Mouse (Mus musculus): ENCODE measurements around the gene Hunk. TPM values are rescaled to one million over a fixed set of nuclear protein-coding genes. Genes with fewer than 3 reads are reported as not detected.

The Hunk gene
- polyA plus RNA-seq, 1 experiment: 5.7 TPM

GRCm38 (mm10) chr16:90483341-90483740 lies 97.5 kb downstream of the Hunk start:
- Histone ChIP-seq H3K27ac (ENCODE audit: control insufficient read depth, insufficient read depth, low read depth, low read length) (no peak overlapping the region), H3K27me3 (ENCODE audit: control insufficient read depth, insufficient read depth, low read length) (no peaks in the 10 kb centered on the region), H3K4me3 (ENCODE audit: control insufficient read depth, low read depth, low read length) (no peak overlapping the region), H3K36me3 (ENCODE audit: control insufficient read depth, insufficient read depth, low read length) (no peaks in the 10 kb centered on the region), H3K4me1 (ENCODE audit: control insufficient read depth, insufficient read depth, low read length) (no peaks in the 10 kb centered on the region)
- TF ChIP-seq POLR2A (IDR thresholded peaks at IDR 0.05; ENCODE audit: control insufficient read depth, low read depth, low read length) (no peak), CTCF (IDR thresholded peaks at IDR 0.05; ENCODE audit: control insufficient read depth, insufficient read depth, insufficient replicate concordance, low read depth, low read length) (no peak)

DNA sequence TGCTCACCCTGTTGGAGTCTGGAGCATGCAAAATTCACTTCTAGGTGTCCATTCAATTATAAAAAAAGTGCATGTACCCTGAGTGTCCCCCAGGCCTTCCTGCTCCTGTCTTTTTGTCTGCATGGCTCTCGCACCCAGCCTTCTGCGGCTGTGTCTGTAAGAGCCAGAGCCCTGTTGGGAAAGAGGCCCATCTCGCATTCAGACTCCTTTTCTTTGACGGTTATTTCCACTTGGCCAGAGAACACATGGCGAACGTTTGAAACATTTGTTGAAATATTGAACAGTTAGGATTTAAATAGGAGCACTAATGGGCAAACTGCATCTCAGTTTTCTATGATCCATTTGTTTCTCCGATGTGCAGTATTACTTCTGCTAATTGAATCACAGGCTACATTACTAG lies 99.3 kb downstream of the Hunk start:
- Histone ChIP-seq H3K4me3 (ENCODE audit: control insufficient read depth, low read depth, low read length) (no peak overlapping the region), H3K27ac (ENCODE audit: control insufficient read depth, insufficient read depth, low read depth, low read length) (no peak overlapping the region), H3K4me1 (ENCODE audit: control insufficient read depth, insufficient read depth, low read length) (no peaks in the 10 kb centered on the region), H3K27me3 (ENCODE audit: control insufficient read depth, insufficient read depth, low read length) (no peaks in the 10 kb centered on the region), H3K36me3 (ENCODE audit: control insufficient read depth, insufficient read depth, low read length) (no peaks in the 10 kb centered on the region)
- no peak for TF ChIP-seq POLR2A (IDR thresholded peaks at IDR 0.05; ENCODE audit: control insufficient read depth, low read depth, low read length)
- TF ChIP-seq CTCF (IDR thresholded peaks at IDR 0.05; ENCODE audit: control insufficient read depth, insufficient read depth, insufficient replicate concordance, low read depth, low read length): no peak

DNA sequence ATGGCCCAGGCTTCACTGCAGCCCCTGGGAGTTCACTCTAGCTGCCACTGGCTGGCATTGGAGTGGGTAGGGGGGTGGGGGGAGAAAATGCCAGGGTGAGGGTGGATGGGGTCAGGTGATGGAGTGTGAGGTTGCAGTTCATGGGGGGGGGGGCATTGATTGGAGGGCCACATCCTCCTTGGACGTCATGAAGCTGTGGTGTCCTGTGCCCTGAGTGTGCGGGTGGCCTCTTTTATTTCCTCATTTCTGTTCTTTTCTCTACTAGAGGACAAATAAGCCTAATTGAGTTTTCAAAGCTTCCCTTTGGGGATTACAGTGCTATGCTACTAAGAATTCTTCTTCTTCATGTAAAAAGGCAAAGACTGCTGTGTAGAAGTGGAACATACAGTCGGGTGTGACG lies 99.8 kb downstream of the Hunk start:
- no peaks in the 10 kb centered on the region for H3K27me3 ChIP-seq (ENCODE audit: control insufficient read depth, insufficient read depth, low read length)
- H3K4me3 ChIP-seq (ENCODE audit: control insufficient read depth, low read depth, low read length): no peak overlapping the region
- H3K27ac ChIP-seq (ENCODE audit: control insufficient read depth, insufficient read depth, low read depth, low read length): no peak overlapping the region
- no peaks in the 10 kb centered on the region for H3K36me3 ChIP-seq (ENCODE audit: control insufficient read depth, insufficient read depth, low read length)
- no peaks in the 10 kb centered on the region for H3K4me1 ChIP-seq (ENCODE audit: control insufficient read depth, insufficient read depth, low read length)
- TF ChIP-seq CTCF (IDR thresholded peaks at IDR 0.05; ENCODE audit: control insufficient read depth, insufficient read depth, insufficient replicate concordance, low read depth, low read length): no peak
- TF ChIP-seq POLR2A (IDR thresholded peaks at IDR 0.05; ENCODE audit: control insufficient read depth, low read depth, low read length): no peak

GRCm38 (mm10) chr16:90490066-90490465 lies 104.3 kb downstream of the Hunk start:
- TF ChIP-seq POLR2A (IDR thresholded peaks at IDR 0.05; ENCODE audit: control insufficient read depth, low read depth, low read length): no peak
- no peak for TF ChIP-seq CTCF (IDR thresholded peaks at IDR 0.05; ENCODE audit: control insufficient read depth, insufficient read depth, insufficient replicate concordance, low read depth, low read length)
- Histone ChIP-seq H3K27ac (ENCODE audit: control insufficient read depth, insufficient read depth, low read depth, low read length) (no peak overlapping the region), H3K4me3 (ENCODE audit: control insufficient read depth, low read depth, low read length) (no peak overlapping the region), H3K4me1 (ENCODE audit: control insufficient read depth, insufficient read depth, low read length) (no peaks in the 10 kb centered on the region; the same call in none of the 2 replicates), H3K36me3 (ENCODE audit: control insufficient read depth, insufficient read depth, low read length) (no peaks in the 10 kb centered on the region), H3K27me3 (ENCODE audit: control insufficient read depth, insufficient read depth, low read length) (no peaks in the 10 kb centered on the region)

DNA sequence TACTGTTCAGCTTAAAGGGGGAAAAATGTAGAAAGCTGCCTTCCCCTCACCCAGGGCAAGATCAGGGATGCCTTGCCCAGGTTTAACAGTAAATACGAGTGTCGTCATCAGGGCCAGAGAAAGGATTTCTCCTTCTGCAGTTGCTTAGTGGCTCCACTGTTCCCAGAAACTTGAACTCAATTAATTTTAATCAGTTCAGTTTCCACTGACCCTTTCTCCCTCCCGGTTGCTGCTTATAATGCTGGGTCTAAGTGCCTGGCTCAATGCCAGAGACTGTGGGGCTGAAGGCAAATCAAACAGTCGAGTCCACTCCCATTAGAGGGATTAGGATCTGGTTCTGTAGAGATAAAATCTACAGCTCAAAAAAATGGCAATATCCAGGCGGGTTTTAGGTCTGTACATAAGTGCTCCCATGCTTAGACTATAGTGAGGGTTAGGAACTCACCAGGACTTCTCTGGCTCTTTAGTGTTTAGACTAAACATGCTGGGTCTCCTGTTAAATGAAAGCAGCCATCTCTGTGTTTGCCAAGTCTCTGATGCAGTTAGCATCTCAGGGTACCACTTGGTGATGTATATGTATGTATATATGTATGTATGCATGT lies 106.2 kb downstream of the Hunk start:
- Histone ChIP-seq H3K27me3 (ENCODE audit: control insufficient read depth, insufficient read depth, low read length) (no peaks in the 10 kb centered on the region), H3K27ac (ENCODE audit: control insufficient read depth, insufficient read depth, low read depth, low read length) (no peak overlapping the region), H3K4me3 (ENCODE audit: control insufficient read depth, low read depth, low read length) (no peak overlapping the region), H3K36me3 (ENCODE audit: control insufficient read depth, insufficient read depth, low read length) (no peaks in the 10 kb centered on the region), H3K4me1 (ENCODE audit: control insufficient read depth, insufficient read depth, low read length) (peaks cover 9% of the 10 kb centered on the region)
- no peak for TF ChIP-seq POLR2A (IDR thresholded peaks at IDR 0.05; ENCODE audit: control insufficient read depth, low read depth, low read length)
- TF ChIP-seq CTCF (IDR thresholded peaks at IDR 0.05; ENCODE audit: control insufficient read depth, insufficient read depth, insufficient replicate concordance, low read depth, low read length): no peak

GRCm38 (mm10) chr16:90496930-90497329 lies 111.1 kb downstream of the Hunk start:
- peak overlapping the region; percentile 97 for H3K4me3 ChIP-seq (ENCODE audit: control insufficient read depth, low read depth, low read length)
- no peaks in the 10 kb centered on the region for H3K27me3 ChIP-seq (ENCODE audit: control insufficient read depth, insufficient read depth, low read length)
- H3K36me3 ChIP-seq (ENCODE audit: control insufficient read depth, insufficient read depth, low read length): peaks cover 4% of the 10 kb centered on the region
- TF ChIP-seq CTCF (IDR thresholded peaks at IDR 0.05; ENCODE audit: control insufficient read depth, insufficient read depth, insufficient replicate concordance, low read depth, low read length): no peak
- TF ChIP-seq POLR2A (IDR thresholded peaks at IDR 0.05; ENCODE audit: control insufficient read depth, low read depth, low read length): peak; percentile 96
- H3K27ac ChIP-seq (ENCODE audit: control insufficient read depth, insufficient read depth, low read depth, low read length): peak overlapping the region; percentile 91
- peaks cover 18% of the 10 kb centered on the region for H3K4me1 ChIP-seq (ENCODE audit: control insufficient read depth, insufficient read depth, low read length)

GRCm38 (mm10) chr16:90497749-90498464 lies 112.1 kb downstream of the Hunk start:
- Histone ChIP-seq H3K36me3 (ENCODE audit: control insufficient read depth, insufficient read depth, low read length) (peaks cover 4% of the 10 kb centered on the region), H3K4me3 (ENCODE audit: control insufficient read depth, low read depth, low read length) (peak overlapping the region; percentile 91), H3K27ac (ENCODE audit: control insufficient read depth, insufficient read depth, low read depth, low read length) (peak overlapping the region; percentile 84), H3K4me1 (ENCODE audit: control insufficient read depth, insufficient read depth, low read length) (peaks cover 18% of the 10 kb centered on the region), H3K27me3 (ENCODE audit: control insufficient read depth, insufficient read depth, low read length) (no peaks in the 10 kb centered on the region)
- TF ChIP-seq CTCF (IDR thresholded peaks at IDR 0.05; ENCODE audit: control insufficient read depth, insufficient read depth, insufficient replicate concordance, low read depth, low read length) (no peak), POLR2A (IDR thresholded peaks at IDR 0.05; ENCODE audit: control insufficient read depth, low read depth, low read length) (no peak)
